Mouse (Mus musculus) E14TG2a.4 (cell line): ENCODE data around the gene Psma5.

ENCODE experiments used
- CTCF ChIP-seq: conservative IDR thresholded peaks from 2 replicates; pipeline ENCODE4 v1.5.1; 2014; ENCODE audit warnings: low read length
- NANOG ChIP-seq: IDR thresholded peaks from 2 replicates; pipeline ENCODE4 v1.6.1; 2014; ENCODE audit warnings: borderline replicate concordance, low read length, mixed read lengths

DNA sequence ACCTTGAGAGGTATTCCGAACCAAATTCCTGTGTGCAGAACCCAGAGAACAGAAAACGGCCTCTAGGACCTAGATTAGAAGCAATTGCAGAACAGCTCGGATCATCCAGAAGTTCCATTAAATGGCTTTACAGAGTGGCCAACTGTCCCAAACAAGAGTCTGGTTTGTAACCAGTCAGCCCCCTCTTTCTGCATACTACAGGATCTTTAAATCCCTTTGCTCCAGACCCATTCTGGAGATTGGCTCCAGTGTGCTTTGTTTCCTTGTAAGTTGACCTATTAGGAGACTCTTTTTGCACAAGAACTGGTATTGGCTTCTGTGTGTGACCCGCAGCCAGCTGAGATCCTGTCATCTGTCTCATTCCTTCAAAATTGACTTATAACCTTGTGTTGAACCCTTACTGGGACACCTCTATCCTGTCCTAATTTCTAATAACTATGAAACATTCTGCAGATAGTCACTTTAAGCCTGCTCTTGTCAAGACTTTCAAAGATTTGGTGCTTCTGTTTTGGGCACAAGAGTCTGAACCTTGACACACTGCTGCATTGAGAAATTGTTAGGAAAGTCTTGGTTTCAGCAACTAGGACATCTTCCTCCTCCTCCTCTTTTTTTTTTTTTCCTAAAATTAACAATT lies 28.5 kb downstream of the Psma5 start:
- TF ChIP-seq CTCF, result no peak
- no peak for TF ChIP-seq NANOG
